Mouse (Mus musculus) Patski (cell line): ENCODE results near the gene Spsb4. TPM values are rescaled to one million over a fixed set of nuclear protein-coding genes. Genes with fewer than 3 reads are reported as not detected.

Source experiments
- ATAC-seq: fragments of 100-300 bp; one replicate; pipeline ENCODE4 v1.8.0; 2021
- CTCF ChIA-PET: fragments of 350-600 bp; sonication (Branson Sonifier 250); formaldehyde crosslinking; loops from one replicate; lab custom pipeline; 2022; ENCODE audit warnings: inconsistent platforms; lab: Charles Lee
- POLR2A ChIA-PET: fragments of 350-600 bp; sonication (Branson Sonifier 250); formaldehyde crosslinking; loops from one replicate; lab custom pipeline; 2022; ENCODE audit warnings: antibody characterized with exemption, inconsistent platforms; lab: Charles Lee
- DNase-seq: peaks from one replicate; pipeline ENCODE4 v3.0.0-alpha.2; 2011; ENCODE audit warnings: low read depth, low spot score
- H3K27me3 ChIP-seq: fragments of 371-371 bp; one replicate; pipeline ENCODE4 v1.5.1; 2021
- CTCF ChIP-seq: fragments of 100-300 bp; IDR thresholded peaks from one replicate; pipeline ENCODE4 v1.5.1; 2021
- in situ Hi-C: fragments of 300-500 bp; cut with MboI; formaldehyde crosslinking; loops from 3 replicates; pipeline ENCODE4 v1.11.1; 2018; ENCODE audit warnings: low pct_unique_long_range_greater_than_20kb, mixed read lengths
- polyA plus RNA-seq: library from polyadenylated mRNA; unstranded; gene quantifications from one replicate; pipeline ENCODE4 v1.2.3, GENCODE M21; 2021

Spsb4 gene
- polyA plus RNA-seq, 1 experiment from 2014 or later: 19.0 TPM

DNA sequence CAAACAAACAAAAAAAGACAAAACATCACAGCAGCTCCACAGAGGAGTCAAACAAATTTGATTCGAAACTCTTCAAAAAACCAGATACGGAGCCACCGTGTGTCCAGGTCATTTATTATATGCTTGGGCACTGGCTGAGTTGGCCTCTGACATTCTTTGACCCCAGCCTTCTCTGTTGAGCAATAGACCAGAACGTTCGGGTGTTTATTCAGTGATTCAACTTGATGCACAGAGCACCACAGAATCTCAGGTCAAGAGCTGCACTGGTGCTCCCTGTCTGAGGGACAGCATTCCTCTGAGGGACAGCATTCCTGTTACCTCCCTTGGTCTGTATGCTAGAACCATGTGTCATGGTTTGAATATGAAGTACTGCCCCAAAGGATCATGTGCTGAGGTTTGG is 125.1 kb downstream of the Spsb4 start:
- H3K27me3 ChIP-seq: no peaks in the 10 kb centered on the region
- no peak for TF ChIP-seq CTCF
- no peak for ATAC-seq
- no peak for DNase-seq
- ChIA-PET POLR2A (no interaction called here), CTCF (interaction anchor here (1.2 to 1.5 kb wide), 3 partner anchors 8 to 175 kb away, joined by 3 to 4 read pairs (median 3); no protein-coding TSS in a partner anchor)
- in situ Hi-C loops: no loop called here

Other genes starting within 250 kb of the Spsb4 start
- gene Pxylp1, start 126.2 kb downstream of the Spsb4 start, polyA plus RNA-seq: 26.8 TPM
- gene Slc25a36, start 92.3 kb upstream of the Spsb4 start, polyA plus RNA-seq: 96.5 TPM